Mouse (Mus musculus): ENCODE measurements around the gene Psmd12. TPM values are rescaled to one million over a fixed set of nuclear protein-coding genes. Genes with fewer than 3 reads are reported as not detected.

Psmd12 gene
- total RNA-seq, 4 experiments from 2014 or later: 64.0 to 75.5 (median 73.6) TPM

DNA sequence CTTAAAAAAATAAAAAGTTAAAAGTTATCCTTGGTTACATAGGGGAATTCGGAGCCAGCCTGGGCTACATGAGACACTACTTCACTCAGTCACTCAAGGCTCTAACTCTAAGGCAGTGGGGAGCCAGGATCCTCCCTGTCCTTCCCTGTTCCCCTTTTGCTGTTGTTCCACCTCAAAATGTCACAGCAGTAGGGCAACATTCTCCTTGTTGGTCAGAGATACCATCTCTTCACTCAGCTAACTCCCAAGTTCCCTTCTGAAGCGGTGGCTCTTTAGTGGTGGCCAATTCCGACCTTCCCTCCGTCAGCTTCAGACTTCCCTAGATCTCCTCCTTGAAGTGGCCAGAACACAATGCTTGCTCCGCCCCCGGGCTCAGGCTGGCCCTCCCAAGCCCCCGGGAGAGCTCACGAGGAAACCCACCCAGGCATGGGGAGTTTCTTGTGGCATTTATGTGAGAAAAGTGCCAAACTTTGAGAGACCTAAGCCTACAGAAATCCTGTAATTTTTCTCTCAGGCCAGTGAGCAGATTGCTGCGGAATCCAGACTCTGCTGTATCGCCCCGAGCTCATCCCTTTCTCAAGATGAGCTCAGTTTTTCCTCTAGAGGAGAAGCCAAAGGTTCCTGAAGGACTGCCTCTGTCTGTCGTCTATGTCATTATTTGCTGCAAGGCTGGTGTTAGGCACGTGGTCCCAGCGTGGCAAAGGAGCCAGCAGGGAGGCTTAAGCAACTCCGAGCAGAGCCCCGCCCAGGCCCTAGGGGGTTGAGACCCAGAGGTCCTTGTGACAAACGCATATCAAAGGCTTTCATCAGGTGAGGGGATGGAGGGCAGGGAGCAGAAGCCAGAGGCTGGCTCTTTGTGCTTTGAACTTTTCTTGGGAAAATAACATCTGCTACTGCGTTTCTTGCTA, 31.3 kb downstream of the Psmd12 start:
- DNase-seq (ENCODE audit: low spot score in 2 of 2): no peak

DNA sequence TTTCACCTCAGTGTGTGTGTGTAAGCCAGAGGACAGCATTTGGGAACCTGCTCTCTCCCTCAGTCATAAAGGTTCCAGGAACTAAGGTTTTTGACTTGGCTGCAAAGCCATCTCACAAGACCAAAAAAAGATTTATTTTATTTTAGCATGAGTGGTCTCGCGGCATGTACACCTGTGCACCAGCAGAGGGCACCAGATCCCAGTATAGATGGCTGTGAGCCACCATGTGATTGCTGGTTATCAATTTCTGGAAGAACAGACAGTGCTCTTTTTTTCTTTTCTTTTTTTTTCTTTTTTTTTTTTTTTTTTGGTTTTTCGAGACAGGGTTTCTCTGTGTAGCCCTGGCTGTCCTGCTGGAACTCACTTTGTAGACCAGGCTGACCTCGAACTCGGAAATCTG, 32.7 kb downstream of the Psmd12 start:
- DNase-seq (ENCODE audit: low spot score in 2 of 2): peak; percentile 17 to 69

GRCm38 (mm10) chr11:107513047-107513446, 33.8 kb downstream of the Psmd12 start:
- no peak for DNase-seq (ENCODE audit: low spot score in 2 of 2)

DNA sequence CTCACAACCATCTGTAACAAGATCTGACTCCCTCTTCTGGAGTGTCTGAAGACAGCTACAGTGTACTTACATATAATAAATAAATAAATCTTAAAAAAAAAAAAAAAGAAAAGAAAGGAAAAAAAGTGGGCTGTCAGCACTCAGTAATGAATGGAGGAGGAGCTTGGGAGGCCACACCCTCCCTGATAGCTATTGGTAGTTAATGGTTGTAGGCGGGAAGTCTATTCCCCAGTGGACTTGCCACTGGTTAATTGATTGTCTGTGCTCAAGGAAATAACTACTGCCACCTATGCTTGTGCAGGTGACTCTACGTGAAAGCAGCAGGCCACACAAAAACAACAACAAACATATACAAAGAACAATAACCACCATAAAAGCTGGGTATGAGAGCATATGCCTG, 37.1 kb downstream of the Psmd12 start:
- DNase-seq (ENCODE audit: low spot score in 2 of 2): no peak

DNA sequence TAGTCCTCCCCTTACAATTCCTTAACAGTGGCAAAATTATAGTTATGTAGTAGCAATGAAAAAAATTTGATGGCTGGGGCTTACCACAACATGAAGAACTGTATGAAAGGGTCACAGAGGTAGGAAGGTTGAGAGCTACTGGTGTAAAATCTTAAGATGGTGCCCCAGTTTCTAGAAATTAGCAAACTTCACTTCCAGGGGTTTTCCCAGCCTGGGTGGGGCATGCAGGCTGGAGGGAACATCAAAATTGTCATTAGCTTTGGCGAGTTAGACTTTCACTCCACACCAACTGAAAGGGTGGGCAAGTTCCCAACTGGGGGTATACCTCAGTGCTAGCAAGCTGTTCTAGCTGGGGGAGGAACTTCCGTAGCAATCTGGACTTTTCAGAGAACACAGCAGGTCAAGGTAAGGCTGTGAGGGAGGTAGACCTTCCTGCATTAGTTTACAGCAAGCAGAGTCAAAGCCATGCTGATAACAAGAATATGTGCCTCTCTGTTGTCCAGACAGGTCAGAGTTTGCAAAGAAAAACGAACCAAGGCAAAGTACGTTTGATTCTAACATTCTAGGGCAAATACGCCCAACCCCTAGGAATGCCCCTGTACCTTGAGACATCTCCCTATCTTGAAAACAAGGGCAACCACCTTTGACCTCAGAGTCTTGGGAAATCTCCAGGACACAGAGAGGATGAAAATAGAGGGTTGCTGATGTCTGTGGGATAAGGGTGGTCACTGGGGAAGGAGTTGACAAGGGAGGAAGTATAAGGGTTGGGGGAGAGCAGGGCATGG, 39.6 kb downstream of the Psmd12 start:
- DNase-seq (ENCODE audit: low spot score in 2 of 2): no peak

DNA sequence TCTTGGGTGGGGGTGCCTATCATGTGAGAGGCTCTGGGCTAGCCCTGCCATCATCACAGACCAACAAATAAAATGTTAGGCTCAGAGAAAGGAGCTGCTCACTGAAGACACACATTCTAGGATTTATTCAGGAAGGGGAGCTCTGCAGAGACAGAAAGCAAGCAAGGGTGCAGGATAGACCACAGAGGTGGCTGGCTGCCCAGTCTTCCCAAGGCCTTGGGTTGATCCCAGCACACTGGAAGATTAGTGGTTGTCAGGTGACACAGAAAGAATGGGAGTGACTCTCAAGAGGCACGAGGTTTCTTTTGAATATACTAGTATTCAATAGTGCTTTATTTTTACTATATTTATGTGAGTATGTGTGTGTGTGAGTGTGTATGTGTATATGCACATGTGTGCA, 41.9 kb downstream of the Psmd12 start:
- DNase-seq (ENCODE audit: low spot score in 2 of 2): no peak

- DNase-seq (ENCODE audit: low spot score in 2 of 2): no peak
Measured at GRCm38 (mm10) chr11:107524966-107525365, 45.7 kb downstream of the Psmd12 start.

DNA sequence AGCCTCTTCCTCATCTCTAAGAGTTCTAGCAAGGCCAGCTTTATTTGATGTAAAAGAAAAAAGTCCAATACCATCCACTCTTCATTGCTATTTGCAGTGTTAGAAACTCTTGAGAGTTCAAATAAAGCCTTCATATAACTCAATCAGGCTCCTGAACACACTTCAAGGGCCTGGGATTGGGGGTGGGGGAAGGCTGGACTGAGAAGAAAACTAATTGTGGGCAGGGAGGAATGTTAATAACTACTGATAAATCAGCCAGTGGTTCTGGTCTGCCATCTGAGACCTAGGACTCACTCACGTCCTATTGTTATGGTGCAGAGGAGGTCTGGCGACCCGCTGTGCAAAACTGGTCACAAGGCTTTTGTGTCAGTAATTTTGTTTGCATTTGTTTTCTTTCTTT, 48.3 kb downstream of the Psmd12 start:
- no peak for DNase-seq (ENCODE audit: low spot score in 2 of 2)

GRCm38 (mm10) chr11:107529320-107529719, 50.0 kb downstream of the Psmd12 start:
- no peak for DNase-seq (ENCODE audit: low spot score in 2 of 2)

DNA sequence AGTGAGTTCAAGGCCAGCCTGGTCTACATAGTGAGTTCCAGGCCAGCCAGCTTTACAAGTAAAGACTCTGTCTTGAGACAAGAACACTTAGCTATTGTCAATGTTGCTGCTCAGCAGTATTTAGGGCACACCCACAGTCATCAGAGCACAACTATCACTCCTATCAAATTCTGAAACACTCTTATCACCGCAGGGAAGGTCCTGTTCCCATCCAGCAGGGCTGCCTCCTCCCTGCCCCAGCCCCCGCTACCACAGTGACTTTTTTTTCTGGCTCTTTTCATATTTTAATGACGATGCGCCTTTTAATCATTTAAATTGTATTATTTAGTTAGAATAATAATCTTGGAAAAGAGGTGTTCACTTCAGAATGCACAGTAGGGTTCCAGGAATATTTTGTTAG, 52.2 kb downstream of the Psmd12 start:
- no peak for DNase-seq (ENCODE audit: low spot score in 2 of 2)

DNA sequence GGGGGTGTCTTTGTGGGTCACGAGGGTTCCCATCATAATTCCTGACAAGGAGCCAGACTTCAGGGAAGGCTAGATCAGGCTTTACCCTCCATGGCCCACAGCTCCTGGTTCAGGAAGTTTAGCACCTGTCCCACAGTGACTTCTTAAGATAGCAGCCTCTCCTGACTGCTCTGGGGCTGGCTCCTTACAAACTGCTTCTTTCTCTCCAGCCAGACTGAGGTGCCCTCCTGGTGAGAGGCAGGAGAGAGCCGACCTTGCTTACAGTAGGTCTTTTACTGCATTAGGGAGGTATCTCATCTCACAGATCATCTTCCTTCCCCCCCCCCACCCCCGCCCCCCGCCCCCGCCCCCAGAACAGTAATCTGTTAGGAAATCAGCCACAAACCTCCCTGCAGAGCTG, 53.0 kb downstream of the Psmd12 start:
- DNase-seq (ENCODE audit: low spot score in 2 of 2): no peak

- DNase-seq (ENCODE audit: low spot score in 2 of 2): no peak
Measured at GRCm38 (mm10) chr11:107538994-107539393, 59.7 kb downstream of the Psmd12 start.

- DNase-seq (ENCODE audit: low spot score in 2 of 2): no peak
Measured at GRCm38 (mm10) chr11:107540339-107540738, 61.1 kb downstream of the Psmd12 start.

GRCm38 (mm10) chr11:107545747-107546476, 66.6 kb downstream of the Psmd12 start:
- DNase-seq (ENCODE audit: low spot score in 2 of 2): no peak

- DNase-seq (ENCODE audit: low spot score in 2 of 2): no peak
Measured at GRCm38 (mm10) chr11:107546667-107547301, 67.5 kb downstream of the Psmd12 start.

- peak; percentile 17 to 33 for DNase-seq (ENCODE audit: low spot score in 2 of 2)
Measured at GRCm38 (mm10) chr11:107547351-107548203, 68.3 kb downstream of the Psmd12 start, which contains the start of gene Helz. TSS of gene Helz (plus strand) at chr11:107547930.

DNA sequence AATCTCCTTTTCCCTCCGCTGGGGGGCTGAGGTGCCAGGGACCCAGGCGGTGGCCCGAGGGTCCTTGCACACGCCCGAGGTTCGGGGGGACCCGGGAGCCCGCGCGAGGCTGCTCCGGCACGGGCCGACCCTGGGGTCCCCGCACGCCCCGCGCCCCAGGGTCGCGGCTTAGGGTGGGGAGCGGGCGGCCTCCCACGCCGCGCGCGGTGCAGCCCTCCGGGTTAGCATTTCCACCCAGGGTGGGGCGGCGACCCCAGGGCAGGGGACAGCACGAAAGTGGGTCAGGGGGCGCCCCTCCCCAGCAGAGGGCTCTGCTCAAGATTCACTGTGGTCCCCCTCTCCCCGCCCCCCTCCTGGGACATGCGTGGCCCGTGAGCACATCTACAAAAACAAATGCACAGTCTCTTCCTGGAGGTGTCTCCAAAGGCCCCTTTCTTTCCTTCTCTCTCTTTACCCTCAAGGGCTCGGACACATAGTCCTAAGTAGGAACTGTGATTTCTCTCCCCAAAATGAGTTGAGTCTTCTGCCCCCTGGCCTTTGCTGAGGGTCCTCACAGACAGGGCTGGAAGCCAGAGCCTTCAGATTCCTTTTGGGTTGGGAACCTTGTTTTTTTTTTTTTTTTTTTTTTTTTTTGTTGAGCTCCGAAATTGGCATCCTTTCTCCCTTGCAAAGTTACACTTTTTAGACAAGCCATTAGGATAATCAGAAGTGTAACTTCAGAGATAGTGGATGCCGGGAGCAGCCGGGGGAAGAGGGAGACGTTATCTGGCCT, 69.1 kb downstream of the Psmd12 start:
- no peak for DNase-seq (ENCODE audit: low spot score in 2 of 2)
